Mouse (Mus musculus) c-Kit-positive CD71-negative TER-119-negative erythroid progenitor cells, embryonic 14.5 days (primary cell): ENCODE measurements around the gene Egln2.

Experiments
- DNase-seq: peaks from one replicate; pipeline ENCODE4 v3.0.0-alpha.2; 2013; ENCODE audit warnings: low read depth

The Egln2 gene

DNA sequence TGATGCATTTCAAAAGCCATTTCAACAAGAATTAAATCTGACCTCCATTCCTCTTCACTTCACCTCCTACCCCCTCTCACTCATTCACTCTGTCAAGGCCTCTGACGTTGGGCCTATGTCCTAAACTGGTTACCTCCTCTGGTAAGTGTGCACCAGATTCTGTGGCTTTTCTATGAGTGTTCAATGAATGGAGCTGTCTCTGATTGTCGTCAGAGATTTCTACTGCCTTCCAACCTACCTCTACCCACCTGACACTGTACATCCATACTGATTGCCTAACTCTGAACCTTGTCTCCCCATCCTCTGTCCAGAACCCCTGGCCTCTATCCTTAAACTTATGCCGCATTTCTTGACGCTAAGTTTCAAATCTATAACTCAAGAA is 11.3 kb upstream of the Egln2 start:
- DNase-seq = no peak

DNA sequence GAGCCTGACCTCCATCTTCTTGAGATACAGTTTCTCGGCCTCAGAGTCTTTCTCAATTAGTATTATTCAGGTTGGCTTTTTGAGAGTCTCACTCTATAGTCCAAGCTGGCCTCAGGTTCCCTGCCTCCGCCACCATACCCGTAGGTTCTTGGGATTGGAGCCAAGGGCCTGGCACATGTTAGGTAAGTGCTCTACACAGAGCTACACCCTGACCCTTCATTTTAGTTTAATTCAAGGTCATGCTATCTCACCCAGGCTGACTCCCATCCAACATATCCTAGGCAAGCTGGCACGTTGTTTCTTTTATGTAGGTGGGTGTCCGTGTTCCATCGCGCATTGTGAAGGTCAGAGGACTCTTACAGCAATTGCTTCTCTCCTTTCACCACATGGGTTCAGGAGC is 8.3 kb upstream of the Egln2 start:
- DNase-seq = no peak

DNA sequence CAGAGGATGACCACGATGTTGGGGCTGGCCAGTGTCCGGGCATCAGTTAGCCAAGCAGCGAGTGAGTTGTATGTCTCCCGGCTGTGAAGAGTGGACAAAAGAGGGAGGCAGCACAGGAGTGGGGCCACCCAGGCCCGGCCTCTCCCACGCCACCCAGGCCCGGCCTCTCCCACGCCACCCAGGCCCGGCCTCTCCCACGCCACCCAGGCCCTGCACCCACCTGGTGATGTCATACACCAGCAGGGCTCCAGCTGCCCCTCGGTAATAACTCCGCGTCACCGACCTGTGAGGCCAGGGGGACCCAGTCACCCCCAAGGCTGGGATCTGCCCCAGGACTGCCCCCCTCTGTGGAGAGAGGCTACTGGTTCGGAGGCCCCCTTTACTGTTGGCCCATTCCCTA is 7.9 kb upstream of the Egln2 start:
- no peak for DNase-seq

DNA sequence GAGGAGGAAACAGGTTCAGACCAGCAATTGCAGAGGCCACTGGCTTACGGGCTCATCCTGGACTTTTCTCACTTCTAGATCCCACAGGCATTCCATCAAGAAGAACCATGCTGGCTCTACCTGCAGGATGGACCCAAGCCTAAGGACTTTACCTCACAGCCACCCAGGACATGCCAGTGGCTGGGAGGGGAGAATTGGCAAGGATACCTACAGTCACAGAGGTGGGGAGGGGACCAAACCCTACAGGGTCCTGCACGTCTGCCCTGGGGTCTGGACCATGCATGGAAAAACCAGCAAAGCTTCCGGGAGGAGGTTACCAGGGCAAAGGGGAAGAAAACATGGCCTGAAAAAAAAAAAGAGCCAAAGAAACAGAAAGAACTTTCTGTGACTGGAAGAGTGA is 4.4 kb upstream of the Egln2 start:
- DNase-seq = no peak

DNA sequence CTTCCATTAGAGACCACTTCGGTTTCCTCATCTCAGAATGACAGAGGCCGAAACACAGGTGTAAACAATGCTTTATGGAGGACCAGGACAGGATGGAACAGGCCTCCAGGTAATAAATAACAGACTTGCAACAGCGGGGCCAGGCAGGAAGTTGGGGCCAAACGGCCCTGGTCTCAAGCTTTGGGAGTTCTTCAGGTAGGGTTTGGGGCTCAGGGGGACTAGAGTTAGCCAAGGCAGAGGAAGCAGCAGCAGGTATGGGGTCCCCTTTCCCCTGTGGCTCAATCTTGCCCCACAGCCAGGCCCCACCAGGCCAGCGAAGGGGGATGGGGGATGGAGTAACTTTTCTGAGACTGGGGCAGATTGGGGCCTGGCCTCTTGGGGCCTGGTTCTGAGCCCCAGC is 1.8 kb upstream of the Egln2 start:
- DNase-seq = no peak

DNA sequence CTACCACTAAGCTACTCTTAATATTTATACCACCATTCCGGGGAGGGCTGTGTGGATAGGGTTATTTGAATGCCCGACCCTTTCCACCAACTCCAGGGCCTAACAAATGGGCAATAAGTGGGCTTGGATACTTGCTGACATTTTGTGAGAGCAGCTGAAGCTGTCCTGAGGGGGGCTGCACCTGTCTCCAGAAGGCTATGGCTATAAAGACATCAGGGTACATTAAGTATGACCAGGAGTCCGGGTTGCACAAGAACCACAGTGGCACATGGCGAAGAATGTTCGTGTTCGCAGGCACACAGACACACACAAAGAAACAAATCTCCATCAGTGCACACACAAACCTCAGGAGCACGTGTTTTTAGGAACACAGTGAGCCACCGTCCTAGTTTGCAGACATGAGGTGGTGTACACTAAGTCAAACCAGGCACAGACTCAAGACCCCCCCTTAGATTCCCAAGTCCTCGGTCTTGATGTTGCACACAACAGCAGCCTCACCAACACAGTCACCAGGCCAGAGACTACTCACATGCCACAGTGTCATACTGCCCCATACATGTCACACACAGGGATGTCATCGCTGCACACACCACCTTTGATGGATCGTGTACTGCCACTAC is 983 bp upstream of the Egln2 start:
- no peak for DNase-seq

DNA sequence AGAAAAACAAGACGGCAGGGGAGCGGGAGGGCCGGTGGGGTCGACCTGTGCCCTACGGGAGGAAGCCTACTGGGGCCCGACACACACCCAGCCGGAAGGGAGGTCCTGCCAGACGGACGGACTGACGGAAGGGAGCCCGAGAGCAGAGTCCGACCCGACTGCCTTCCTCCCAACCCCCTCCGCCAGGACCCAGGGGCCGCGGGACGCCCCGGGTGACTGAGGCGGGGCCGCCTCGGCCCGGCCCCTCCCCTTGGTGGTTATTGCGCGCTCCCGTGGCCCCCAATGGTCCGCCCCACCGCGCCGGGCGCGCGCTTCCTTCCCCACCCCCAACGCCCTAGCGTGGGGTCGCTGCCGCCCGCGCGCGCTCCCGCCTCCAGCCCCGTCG is 381 bp downstream of the Egln2 start:
- peak; percentile 58 for DNase-seq

DNA sequence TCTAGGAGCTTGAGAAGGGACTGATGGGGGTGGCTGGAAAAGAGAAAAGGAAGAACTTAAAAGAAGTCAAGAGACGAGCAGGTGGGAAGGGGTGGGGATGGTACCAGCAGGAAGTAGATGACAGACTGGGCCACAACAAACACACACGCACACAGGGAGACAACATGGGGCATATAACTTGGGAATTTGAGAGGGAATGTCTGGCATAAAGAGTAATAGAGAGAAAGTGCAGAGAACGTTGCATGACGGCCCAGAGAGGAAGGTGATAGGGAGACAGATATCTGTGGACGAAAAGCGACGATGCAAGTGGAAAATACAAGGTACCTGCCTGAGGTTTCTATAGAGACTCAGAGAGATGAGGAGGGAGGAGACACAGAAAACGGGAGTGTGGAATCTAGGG is 906 bp downstream of the Egln2 start:
- DNase-seq = no peak

DNA sequence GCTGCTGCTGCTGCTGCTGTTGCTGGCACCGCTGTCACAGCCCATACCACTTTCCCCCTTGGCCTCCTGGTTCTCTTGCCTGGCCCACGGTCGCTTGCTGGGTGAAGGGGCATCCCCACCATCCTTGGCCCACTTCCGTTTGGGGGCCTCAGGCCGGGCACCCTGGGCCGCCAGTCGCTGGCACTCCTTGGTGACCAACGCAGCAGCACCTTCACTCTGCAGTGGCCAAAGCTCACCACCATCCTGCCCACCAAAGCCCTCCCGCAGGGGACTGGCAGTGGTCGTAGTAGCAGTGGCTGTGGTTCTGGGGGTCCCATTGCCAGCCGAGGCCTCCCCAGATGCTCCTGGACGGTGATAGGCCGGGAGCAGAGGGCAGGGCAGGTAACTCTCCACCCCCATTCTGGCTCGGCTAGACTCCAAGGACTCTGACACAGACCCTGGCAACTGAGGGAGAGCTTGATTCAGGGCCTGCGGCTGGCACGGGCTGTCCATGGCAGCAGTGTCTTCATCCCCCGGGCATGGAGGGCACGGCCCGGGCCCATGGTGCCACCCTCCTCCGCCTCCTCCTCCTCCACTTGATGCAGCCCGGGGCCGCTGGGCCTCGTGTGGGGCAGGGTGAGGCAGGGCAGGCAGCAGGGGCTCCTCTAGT is 1.5 kb downstream of the Egln2 start:
- DNase-seq = no peak

DNA sequence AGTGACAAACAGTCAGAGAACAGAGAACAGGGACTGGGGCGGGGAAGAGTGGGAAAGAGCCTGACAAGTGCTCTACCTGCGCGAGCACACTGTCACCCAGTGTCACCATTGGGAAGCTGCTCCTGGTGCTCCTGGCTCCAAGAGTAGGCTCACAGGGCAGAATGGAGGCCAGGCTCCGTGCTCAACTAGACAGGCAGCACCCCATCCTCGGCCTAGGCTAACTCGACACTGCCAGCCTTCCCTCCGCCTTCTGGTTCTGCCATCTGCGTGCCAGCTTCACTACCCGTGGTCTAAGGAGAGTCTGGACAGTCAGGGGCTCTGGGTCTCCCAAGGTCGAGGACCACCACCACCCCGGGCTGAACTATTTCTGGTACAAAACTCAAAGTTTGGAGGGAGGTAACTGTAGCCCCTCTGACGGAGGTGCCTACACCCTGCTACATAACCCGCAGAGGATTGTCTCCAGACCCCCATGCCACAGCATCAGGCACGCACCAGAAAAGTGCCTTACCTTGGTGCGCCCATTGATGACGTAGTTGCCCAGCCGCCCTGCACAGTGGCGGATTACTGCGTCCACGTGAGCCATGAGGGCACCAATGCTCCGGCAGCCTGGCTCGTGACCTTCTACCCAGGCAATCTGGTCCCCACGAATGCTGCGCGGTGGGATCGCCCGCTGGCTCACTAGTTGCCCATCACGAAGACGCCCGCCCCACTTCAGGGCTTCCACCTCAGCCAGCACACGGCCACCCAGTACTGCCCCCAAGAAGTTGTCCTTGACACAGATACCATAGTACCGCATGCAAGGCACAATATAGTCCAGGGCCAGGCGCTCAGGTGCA is 2.3 kb downstream of the Egln2 start:
- DNase-seq = no peak

DNA sequence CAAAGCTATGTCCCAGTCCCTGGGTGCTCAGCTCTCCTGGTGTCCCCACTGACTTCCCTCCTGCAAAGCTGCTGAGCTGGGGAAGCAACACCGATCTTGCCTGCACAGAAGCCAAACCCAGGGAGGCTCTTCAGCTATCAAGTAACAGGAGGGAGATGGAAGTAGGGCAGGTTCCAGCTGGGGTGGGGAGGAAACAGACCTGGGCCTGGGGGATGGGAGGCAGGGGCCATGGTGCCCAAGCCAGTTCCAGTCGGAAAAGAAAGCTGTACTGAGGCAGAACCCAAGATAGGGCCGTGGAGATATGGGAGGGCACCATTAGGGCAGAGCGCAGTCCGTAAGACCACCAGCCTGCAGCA is 3.2 kb downstream of the Egln2 start:
- DNase-seq = no peak

DNA sequence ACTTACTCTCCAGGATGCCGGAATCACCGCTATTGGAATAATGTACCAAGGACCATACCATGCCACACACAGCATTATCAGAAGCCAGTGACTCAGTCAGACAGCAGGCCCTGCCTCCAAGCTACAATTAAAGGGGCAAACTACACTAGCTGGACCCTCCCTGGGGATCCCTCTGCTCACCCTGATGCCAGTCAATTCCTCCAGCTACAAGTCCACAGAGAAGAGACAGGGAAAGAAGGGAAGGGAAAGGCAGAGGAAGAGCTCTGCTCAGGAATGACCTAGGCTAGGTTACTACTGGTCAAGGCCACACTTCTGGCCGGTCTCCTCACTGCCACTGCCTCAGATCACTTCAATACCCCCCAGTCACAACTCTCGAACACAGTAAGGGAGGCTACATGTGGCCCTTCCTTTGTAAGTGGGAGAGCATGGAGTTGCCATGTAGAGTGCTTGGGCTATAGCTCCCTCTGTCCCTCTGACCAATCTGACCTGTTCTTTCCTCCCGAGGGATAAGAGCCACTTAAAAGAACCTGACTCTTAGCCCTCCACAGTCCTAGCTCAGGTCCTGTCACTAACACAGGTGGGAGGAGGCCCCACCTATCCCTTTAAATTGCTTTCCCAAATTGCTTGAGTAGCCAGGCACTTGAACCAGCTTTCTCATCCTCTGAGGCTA is 3.7 kb downstream of the Egln2 start:
- no peak for DNase-seq

DNA sequence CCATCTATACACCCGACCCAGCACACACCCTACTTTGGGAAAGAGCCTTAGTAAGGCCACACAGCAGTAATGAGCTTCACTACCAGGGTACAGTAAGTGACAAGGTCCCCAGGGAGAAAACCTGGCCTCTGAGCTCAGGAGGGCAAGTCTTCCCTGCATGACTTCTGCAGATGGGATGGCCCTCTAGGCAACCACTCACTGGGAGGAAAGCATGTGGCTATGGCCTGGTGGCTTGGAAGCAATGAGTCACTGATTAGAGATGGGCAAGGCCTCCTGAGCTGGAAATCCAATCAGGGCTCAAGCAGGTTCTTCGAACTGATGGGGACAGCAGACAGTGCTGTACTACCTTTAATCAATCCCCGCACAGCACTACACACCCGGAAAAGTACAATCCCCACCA is 4.9 kb downstream of the Egln2 start:
- DNase-seq = no peak

DNA sequence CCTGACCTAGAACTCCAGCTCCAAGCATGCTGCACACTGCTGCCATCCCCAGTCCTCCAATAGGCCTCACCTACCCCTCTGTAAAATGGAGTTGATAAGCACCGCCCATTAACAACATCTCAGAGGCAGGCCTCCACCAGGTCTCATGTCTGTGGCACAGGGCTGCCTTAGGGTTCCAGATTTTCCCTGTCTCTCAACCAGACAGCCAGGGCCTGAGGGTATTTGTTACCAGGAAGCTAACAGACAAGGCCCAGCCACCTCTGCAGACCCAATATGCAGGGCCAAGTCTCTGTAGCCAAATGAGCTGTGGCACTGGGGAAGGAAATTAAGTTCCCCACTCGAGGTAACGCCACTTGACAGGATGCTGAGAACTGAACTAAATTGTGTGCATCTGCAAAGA is 5.7 kb downstream of the Egln2 start:
- no peak for DNase-seq

DNA sequence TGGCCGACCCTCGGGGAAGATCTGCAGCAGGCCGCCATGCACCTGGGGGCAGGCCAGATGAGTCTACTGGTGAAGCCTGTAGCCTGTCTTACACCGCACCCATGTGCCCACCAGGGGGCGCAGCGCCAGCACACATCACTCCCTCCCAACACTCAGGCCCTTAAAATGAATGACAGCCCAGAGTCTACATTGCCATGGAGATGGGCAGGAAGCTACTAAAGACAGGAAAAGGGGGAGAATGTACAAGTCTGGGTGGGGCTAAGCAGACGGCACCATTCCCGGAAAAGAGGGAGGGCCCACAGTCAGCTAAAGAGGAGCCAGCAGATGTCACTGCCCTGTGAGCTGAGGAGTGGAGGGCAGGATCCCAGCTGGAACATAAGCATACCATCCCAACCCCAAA is 6.7 kb downstream of the Egln2 start:
- DNase-seq = peak; percentile 66

DNA sequence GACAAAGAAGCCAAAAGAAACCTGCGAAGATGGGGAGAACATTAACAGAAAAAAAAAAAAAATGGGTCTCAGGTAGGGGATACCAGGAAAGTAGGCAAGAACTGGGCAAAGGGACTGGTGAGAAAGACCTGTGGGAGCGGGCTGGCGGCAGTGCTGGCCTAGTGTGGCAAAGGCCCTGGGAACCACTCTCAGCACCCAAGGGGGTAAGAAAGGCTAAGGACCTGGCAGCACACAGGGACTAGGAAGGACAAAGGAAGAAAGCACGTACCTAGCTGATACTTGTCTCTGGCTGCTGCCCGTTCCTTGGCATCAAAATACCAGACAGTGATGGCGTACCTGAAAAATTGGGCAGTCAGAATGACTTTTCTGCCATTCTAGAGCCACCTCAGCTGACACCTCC is 7.3 kb downstream of the Egln2 start:
- DNase-seq = no peak

DNA sequence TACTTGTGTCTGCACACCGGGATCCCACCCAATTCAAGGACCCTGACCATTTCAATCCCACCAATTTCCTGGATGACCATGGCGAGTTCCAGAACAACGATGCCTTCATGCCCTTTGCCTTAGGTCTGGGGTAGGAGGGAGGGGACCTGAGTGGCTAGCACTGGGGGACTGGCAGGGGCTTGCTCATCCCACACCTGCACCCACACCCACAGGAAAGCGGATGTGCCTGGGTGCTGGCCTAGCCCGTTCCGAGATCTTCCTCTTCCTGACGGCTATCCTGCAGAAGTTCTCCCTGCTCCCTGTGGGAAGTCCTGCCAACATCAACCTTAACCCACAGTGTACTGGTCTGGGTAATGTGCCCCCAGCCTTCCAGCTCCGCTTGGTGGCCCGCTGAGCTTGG is 8.4 kb downstream of the Egln2 start:
- DNase-seq = no peak

DNA sequence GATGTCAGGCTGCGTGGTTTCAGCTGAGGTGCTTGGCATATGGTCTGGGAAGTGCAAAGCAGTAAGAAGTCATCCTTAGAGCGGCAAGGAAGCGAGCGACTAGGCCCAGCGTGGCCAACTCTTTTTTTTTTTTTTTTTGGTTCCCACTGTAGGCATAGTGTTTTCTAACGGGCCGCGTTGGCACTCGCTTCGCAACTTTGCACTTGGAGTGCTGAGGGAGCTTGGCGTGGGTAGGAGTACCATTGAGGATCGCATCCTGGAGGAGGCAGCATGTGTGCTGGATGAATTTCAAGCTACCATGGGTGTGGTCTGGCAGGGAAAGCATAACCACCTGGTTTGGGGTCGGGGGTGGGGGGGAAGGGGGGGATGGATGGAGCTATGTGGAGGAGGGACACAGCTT is 10.6 kb downstream of the Egln2 start:
- DNase-seq = no peak

DNA sequence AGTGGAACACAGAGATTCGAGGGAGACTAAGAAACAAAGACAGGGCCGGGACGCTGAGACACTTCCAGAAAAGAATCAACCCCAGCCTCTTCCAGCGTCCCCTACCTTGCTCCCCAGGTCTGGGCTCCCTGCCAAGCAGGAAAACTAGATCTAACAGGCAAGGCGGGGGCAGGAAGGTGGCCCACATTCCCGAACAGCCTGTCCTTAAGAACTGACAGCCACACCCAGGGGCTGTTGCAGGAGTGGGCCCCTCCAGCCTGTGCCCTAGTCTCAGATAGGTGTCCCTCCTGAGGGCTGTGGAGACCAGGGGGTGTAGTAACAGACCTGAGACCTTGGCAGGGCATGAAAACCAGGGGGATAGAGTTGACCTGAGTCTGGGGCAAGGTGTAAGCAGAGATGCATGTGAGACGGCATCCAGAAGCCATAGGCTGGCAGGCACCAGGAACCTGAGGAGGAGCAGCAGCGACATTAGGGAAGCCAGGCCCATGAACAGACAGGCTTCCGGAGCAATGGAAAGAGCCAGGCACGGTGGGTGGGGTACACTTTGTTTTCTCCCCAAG is 13.3 kb downstream of the Egln2 start, which contains the start of gene Cyp2t4:
Gene Cyp2t4, plus strand, starts transcription at position 510 of the 560 bp plus-strand sequence.
- DNase-seq = no peak

DNA sequence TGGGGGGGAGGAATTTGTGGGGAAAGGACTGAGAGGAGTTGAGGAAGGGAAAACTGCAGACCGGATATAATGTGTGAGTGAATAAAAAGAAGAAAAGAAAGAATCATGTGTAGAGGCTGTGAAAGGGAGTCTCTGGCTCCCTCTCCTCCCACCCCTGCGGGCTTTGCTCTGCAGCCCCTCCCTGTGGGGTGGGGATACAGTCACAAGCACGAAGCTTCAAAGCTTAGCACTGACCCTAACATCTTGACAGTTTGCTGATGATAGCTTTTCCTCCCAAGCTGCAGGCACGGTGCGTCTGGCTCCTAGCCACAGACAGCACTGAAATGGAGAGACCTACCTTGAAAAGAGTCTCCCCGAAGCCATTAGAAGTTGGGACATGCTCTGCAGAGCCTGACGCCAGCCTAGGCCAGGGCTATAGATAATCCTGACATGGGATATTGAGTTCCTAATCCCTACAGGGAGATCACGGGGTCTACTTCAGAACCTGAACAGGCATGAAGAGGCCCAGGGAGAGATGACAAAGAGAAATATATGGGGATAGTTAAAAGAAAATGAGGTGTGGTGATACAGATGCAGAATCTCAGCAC is 30.1 kb downstream of the Egln2 start:
- DNase-seq = no peak

DNA sequence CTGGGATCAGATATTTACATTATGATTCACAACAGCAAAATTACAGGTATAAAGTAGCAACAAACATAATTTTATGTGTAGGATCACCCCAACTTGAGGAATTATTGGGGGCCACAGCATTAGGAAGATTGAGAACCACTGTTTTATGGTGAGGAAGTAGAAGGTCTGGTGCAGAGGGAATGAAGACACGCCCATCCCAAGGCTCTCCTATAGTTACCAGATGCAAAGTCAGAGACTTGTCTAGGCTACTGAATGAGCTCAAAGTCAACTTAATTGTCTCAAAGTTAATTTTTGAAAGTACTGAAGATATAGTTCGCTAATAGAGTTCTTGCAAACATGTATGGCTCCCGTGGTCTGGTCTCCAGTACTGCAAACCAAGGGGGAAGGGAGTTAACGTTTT is 32.8 kb downstream of the Egln2 start:
- no peak for DNase-seq

DNA sequence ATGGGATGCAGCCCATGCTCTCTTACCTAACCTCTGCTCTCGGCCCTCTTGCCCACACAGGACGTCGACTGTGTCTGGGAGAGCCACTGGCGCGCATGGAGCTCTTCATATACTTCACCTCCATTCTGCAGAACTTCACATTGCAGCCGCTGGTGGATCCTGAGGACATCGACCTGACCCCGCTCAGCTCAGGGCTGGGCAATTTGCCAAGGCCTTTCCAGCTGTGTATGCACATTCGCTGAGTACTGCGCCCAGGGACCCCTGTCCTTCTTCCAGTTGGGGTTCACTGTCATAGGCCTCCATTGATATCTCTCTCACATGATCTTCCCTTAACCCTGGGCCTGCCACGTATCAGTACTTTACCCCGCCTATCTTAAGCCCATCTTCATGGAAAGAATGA is 33.4 kb downstream of the Egln2 start:
- no peak for DNase-seq
